Mouse (Mus musculus) spleen, adult 18-20 months (tissue): ENCODE measurements at regions not wholly inside any gene's neighbourhood (a gene's known extent, or its start where the extent isn't known, plus 50 kb on each side); places are given as distances from the start of the nearest gene placed in this dataset.

Experiments
- DNase-seq, 2 experiments: peaks; one replicate each; pipeline ENCODE4 v3.0.0; 2022; ENCODE audit warnings: mixed read lengths in 2 of 2

DNA sequence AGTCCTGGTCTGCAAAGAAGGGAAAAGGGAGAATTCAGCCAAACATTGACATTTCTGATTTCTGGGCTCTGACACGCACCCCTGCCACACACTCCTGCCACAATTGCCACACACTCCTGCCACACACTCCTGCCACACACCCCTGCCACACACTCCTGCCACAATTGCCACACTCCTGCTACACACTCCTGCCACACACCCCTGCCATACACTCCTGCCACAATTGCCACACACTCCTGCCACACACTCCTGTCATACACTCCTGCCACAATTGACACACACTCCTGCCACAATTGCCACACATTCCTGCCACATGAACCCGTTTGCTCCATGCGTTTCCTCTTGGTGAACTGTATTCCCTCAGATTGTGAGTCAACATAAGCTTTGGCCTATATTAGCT, 130.0 kb upstream of the Gm9833 start:
- DNase-seq = no peak

DNA sequence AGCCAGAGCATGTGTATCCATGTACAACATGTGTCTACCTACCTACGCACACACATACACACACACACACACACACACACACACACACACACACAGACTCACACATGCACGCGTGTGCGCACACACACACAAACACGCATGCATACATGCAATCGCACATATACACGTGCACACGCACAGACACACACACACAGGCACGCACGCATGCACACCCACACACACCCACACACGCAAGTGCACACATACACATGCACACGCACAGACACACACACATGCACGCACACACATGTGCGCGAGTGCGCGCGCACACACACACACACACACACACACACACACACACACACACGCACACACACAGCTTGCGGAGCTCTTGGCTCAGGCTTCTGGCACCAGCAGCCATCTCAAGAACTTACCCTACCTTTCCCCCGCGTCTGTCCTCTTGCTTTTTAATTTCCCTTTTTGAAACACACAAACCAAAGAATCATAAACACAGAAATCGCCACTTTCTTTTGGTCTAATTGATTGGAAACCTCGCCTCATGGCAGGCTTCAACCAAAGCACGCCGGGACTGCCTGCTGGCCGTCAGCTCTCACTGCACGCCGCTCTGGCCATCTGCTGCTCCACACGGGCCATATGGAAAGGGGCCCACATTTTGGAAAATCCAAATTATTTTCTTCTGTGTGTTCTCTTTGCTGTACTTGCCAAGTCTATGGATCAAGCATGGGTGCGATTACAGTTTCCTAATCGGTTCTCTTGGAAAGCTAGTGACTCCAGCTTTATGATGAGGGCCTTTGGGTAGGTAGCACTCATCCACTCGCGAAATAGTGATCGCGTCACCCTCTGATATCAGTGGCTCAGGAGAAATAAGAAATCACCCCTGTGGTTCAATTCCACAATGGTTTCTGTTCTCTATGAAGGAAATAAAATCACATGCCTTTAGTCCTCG, 127.9 kb upstream of the Gm9833 start:
- DNase-seq = no peak

DNA sequence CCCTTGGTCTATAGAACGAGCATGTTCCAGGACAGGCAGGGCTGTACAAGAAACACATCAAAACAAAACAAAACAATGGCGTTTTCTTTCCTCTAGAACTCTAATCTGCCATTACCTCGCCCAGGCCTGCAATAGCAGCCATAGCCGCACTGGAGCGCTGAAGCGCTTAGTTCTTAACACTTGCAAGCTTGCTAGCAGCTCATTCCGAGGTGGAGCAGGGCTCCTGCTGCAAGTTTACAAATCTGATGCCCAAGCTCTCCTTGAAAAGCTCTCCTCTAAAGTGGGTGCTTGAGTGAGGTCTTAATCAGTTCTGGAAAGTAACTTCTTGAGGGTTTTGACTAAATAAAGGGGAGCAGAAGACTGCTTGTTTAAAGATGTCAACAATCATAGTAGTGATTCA, 127.2 kb upstream of the Gm9833 start:
- no peak for DNase-seq
